Mouse (Mus musculus): Measurements from ENCODE around the gene Dnal1. TPM values are rescaled to one million over a fixed set of nuclear protein-coding genes. Genes with fewer than 3 reads are reported as not detected.
A peak's percentile ranks its signal among the peaks of the same experiment; 100 is the strongest.

The Dnal1 gene
- polyA plus RNA-seq, 1 experiment: 4.2 TPM

- no peak for DNase-seq (ENCODE audit: low read depth)
Observed at GRCm38 (mm10) chr12:84126899-84127298, 12.7 kb downstream of the Dnal1 start.

- DNase-seq (ENCODE audit: low read depth): no peak
Observed at GRCm38 (mm10) chr12:84128576-84128975, 14.4 kb downstream of the Dnal1 start.

- no peak for DNase-seq (ENCODE audit: low read depth)
Observed at GRCm38 (mm10) chr12:84129931-84130330, 15.8 kb downstream of the Dnal1 start.

- no peak for DNase-seq (ENCODE audit: low read depth)
Observed at GRCm38 (mm10) chr12:84132265-84132664, 18.1 kb downstream of the Dnal1 start.

GRCm38 (mm10) chr12:84137131-84137530 lies 23.0 kb downstream of the Dnal1 start:
- no peak for DNase-seq (ENCODE audit: low read depth)

GRCm38 (mm10) chr12:84140135-84140534 lies 26.0 kb downstream of the Dnal1 start:
- DNase-seq (ENCODE audit: low read depth): no peak

GRCm38 (mm10) chr12:84141271-84141670 lies 27.1 kb downstream of the Dnal1 start:
- no peak for DNase-seq (ENCODE audit: low read depth)

GRCm38 (mm10) chr12:84142281-84143050 lies 28.3 kb downstream of the Dnal1 start:
- DNase-seq (ENCODE audit: low read depth): no peak

GRCm38 (mm10) chr12:84147954-84148621 lies 33.9 kb downstream of the Dnal1 start, which contains the start of gene Pnma1:
Pnma1 (minus strand) TSS chr12:84148489.
- no peak for DNase-seq (ENCODE audit: low read depth)

- DNase-seq (ENCODE audit: low read depth): no peak
Observed at GRCm38 (mm10) chr12:84148622-84149012, 34.5 kb downstream of the Dnal1 start.

- DNase-seq (ENCODE audit: low read depth): no peak
Observed at GRCm38 (mm10) chr12:84149971-84150370, 35.8 kb downstream of the Dnal1 start.

- DNase-seq (ENCODE audit: low read depth): no peak
Observed at GRCm38 (mm10) chr12:84150976-84151375, 36.8 kb downstream of the Dnal1 start.

- no peak for DNase-seq (ENCODE audit: low read depth)
Observed at GRCm38 (mm10) chr12:84151911-84152310, 37.7 kb downstream of the Dnal1 start.

GRCm38 (mm10) chr12:84152352-84153190 lies 38.4 kb downstream of the Dnal1 start:
- DNase-seq (ENCODE audit: low read depth): no peak

- no peak for DNase-seq (ENCODE audit: low read depth)
Observed at GRCm38 (mm10) chr12:84153414-84153813, 39.2 kb downstream of the Dnal1 start.

- peak; percentile 74 for DNase-seq (ENCODE audit: low read depth)
Observed at GRCm38 (mm10) chr12:84154786-84155522, 40.8 kb downstream of the Dnal1 start.

GRCm38 (mm10) chr12:84155523-84155871 lies 41.3 kb downstream of the Dnal1 start:
- DNase-seq (ENCODE audit: low read depth): no peak

GRCm38 (mm10) chr12:84156210-84156609 lies 42.0 kb downstream of the Dnal1 start:
- DNase-seq (ENCODE audit: low read depth): no peak

GRCm38 (mm10) chr12:84158156-84158555 lies 44.0 kb downstream of the Dnal1 start:
- DNase-seq (ENCODE audit: low read depth): no peak

- DNase-seq (ENCODE audit: low read depth): no peak
Observed at GRCm38 (mm10) chr12:84160491-84160890, 46.3 kb downstream of the Dnal1 start.

- DNase-seq (ENCODE audit: low read depth): no peak
Observed at GRCm38 (mm10) chr12:84161116-84161515, 47.0 kb downstream of the Dnal1 start.
